Mouse (Mus musculus): Measurements from ENCODE around the gene Lpcat1. TPM values are rescaled to one million over a fixed set of nuclear protein-coding genes. Genes with fewer than 3 reads are reported as not detected.

The Lpcat1 gene
- polyA plus RNA-seq (2014; fragmentation: Nextera tagmentation; extraction: Ambion mirVana), result 77.3 and 95.0 TPM in 2 replicates

GRCm38 (mm10) chr13:73467034-73467420, at the start of gene Lpcat1:
Gene Lpcat1 (plus strand): TSS chr13:73467197.
- Histone ChIP-seq H3K4me3 (replicated peaks; ENCODE audit: low read length) (peak within 1 kb of the TSS; percentile 91), H3K4me2 (replicated peaks) (peak within 1 kb of the TSS; percentile 55), H3K4me1 (replicated peaks; ENCODE audit: control insufficient read depth, insufficient read depth, low read length) (peaks cover 18% of the 10 kb centered on the region), H3K27me3 (ENCODE audit: control insufficient read depth, insufficient read depth, low read length) (no peaks in the 10 kb centered on the region), H3K27ac (peak within 1 kb of the TSS; percentile 98), H3K36me3 (replicated peaks; ENCODE audit: control insufficient read depth, insufficient read depth) (no peaks in the 10 kb centered on the region), H3K9ac (peak within 1 kb of the TSS; percentile 97), H3K9me3 (ENCODE audit: control insufficient read depth, low read length) (no peaks in the 10 kb centered on the region)
- DNase-seq (ENCODE audit: low spot score) (peak; percentile 93), ATAC-seq (ENCODE audit: low FRiP score) (peak; percentile 96)
- under 1% methylated on average over 35 of the region's 35 CpGs for WGBS

GRCm38 (mm10) chr13:73417478-73418220, 49.3 kb upstream of the Lpcat1 start:
- DNase-seq (ENCODE audit: low spot score) (peak; percentile 24), ATAC-seq (ENCODE audit: low FRiP score) (no peak)
- H3K4me2 ChIP-seq (replicated peaks), result no peak overlapping the region
- H3K4me1 ChIP-seq (replicated peaks; ENCODE audit: control insufficient read depth, insufficient read depth, low read length), result peaks cover 8% of the 10 kb centered on the region
- H3K27ac ChIP-seq, result 0 out of 2 replicates have a peak overlapping the region, but pooled peaks have one; percentile 43
- H3K4me3 ChIP-seq (replicated peaks; ENCODE audit: low read length), result no peak overlapping the region
- no peak overlapping the region for H3K9ac ChIP-seq
- H3K9me3 ChIP-seq (ENCODE audit: control insufficient read depth, low read length), result no peaks in the 10 kb centered on the region
- H3K27me3 ChIP-seq (ENCODE audit: control insufficient read depth, insufficient read depth, low read length), result no peaks in the 10 kb centered on the region
- 28% methylated on average over 15 of the region's 15 CpGs for WGBS
- H3K36me3 ChIP-seq (replicated peaks; ENCODE audit: control insufficient read depth, insufficient read depth), result no peaks in the 10 kb centered on the region

- peaks cover 8% of the 10 kb centered on the region for H3K4me1 ChIP-seq (replicated peaks; ENCODE audit: control insufficient read depth, insufficient read depth, low read length)
- no peak overlapping the region for H3K4me3 ChIP-seq (replicated peaks; ENCODE audit: low read length)
- H3K4me2 ChIP-seq (replicated peaks), result no peak overlapping the region
- H3K27ac ChIP-seq, result peak overlapping the region; percentile 4; the same call in 1 of the 2 replicates
- WGBS, result 29% methylated on average over 12 of the region's 12 CpGs
- no peaks in the 10 kb centered on the region for H3K27me3 ChIP-seq (ENCODE audit: control insufficient read depth, insufficient read depth, low read length)
- peak; percentile 48; the same call in 1 of the 2 replicates for ATAC-seq (ENCODE audit: low FRiP score)
- H3K36me3 ChIP-seq (replicated peaks; ENCODE audit: control insufficient read depth, insufficient read depth), result no peaks in the 10 kb centered on the region
- H3K9ac ChIP-seq, result no peak overlapping the region
- DNase-seq (ENCODE audit: low spot score), result no peak
- H3K9me3 ChIP-seq (ENCODE audit: control insufficient read depth, low read length), result no peaks in the 10 kb centered on the region
Measured at GRCm38 (mm10) chr13:73418297-73418696, 48.7 kb upstream of the Lpcat1 start.

GRCm38 (mm10) chr13:73419244-73419643, 47.8 kb upstream of the Lpcat1 start:
- no peak for DNase-seq (ENCODE audit: low spot score)
- Histone ChIP-seq H3K4me3 (replicated peaks; ENCODE audit: low read length) (no peak overlapping the region), H3K36me3 (replicated peaks; ENCODE audit: control insufficient read depth, insufficient read depth) (no peaks in the 10 kb centered on the region), H3K9me3 (ENCODE audit: control insufficient read depth, low read length) (no peaks in the 10 kb centered on the region), H3K27me3 (ENCODE audit: control insufficient read depth, insufficient read depth, low read length) (no peaks in the 10 kb centered on the region), H3K9ac (no peak overlapping the region), H3K4me2 (replicated peaks) (no peak overlapping the region), H3K4me1 (replicated peaks; ENCODE audit: control insufficient read depth, insufficient read depth, low read length) (peaks cover 8% of the 10 kb centered on the region), H3K27ac (no peak overlapping the region)
- no peak for ATAC-seq (ENCODE audit: low FRiP score)
- 77% methylated on average over 5 of the region's 5 CpGs for WGBS

GRCm38 (mm10) chr13:73423043-73423442, 44.0 kb upstream of the Lpcat1 start:
- H3K27ac ChIP-seq, result no peak overlapping the region
- ATAC-seq (ENCODE audit: low FRiP score) (no peak), DNase-seq (ENCODE audit: low spot score) (no peak)
- peaks cover 4% of the 10 kb centered on the region; the same call in 1 of the 2 replicates for H3K4me1 ChIP-seq (replicated peaks; ENCODE audit: control insufficient read depth, insufficient read depth, low read length)
- peaks cover 5% of the 10 kb centered on the region; the same call in 1 of the 2 replicates for H3K27me3 ChIP-seq (ENCODE audit: control insufficient read depth, insufficient read depth, low read length)
- no peaks in the 10 kb centered on the region for H3K36me3 ChIP-seq (replicated peaks; ENCODE audit: control insufficient read depth, insufficient read depth)
- no peak overlapping the region for H3K9ac ChIP-seq
- no peaks in the 10 kb centered on the region for H3K9me3 ChIP-seq (ENCODE audit: control insufficient read depth, low read length)
- H3K4me2 ChIP-seq (replicated peaks), result no peak overlapping the region
- no peak overlapping the region for H3K4me3 ChIP-seq (replicated peaks; ENCODE audit: low read length)
- WGBS, result 63% methylated on average over 4 of the region's 4 CpGs

- 76% methylated on average over 6 of the region's 6 CpGs for WGBS
- no peaks in the 10 kb centered on the region for H3K4me1 ChIP-seq (replicated peaks; ENCODE audit: control insufficient read depth, insufficient read depth, low read length)
- ATAC-seq (ENCODE audit: low FRiP score) (no peak), DNase-seq (ENCODE audit: low spot score) (no peak)
- no peaks in the 10 kb centered on the region for H3K36me3 ChIP-seq (replicated peaks; ENCODE audit: control insufficient read depth, insufficient read depth)
- H3K9me3 ChIP-seq (ENCODE audit: control insufficient read depth, low read length), result no peaks in the 10 kb centered on the region
- no peak overlapping the region for H3K4me2 ChIP-seq (replicated peaks)
- H3K4me3 ChIP-seq (replicated peaks; ENCODE audit: low read length), result no peak overlapping the region
- H3K27me3 ChIP-seq (ENCODE audit: control insufficient read depth, insufficient read depth, low read length), result peaks cover 5% of the 10 kb centered on the region; the same call in 1 of the 2 replicates
- no peak overlapping the region for H3K27ac ChIP-seq
- no peak overlapping the region for H3K9ac ChIP-seq
Measured at GRCm38 (mm10) chr13:73425035-73425434, 42.0 kb upstream of the Lpcat1 start.

- ATAC-seq (ENCODE audit: low FRiP score) (peak; percentile 71; the same call in 1 of the 2 replicates), DNase-seq (ENCODE audit: low spot score) (peak; percentile 79)
- WGBS, result 9% methylated on average over 11 of the region's 11 CpGs
- Histone ChIP-seq H3K27ac (no peak overlapping the region), H3K27me3 (ENCODE audit: control insufficient read depth, insufficient read depth, low read length) (peaks cover 5% of the 10 kb centered on the region; the same call in 1 of the 2 replicates), H3K9me3 (ENCODE audit: control insufficient read depth, low read length) (no peaks in the 10 kb centered on the region), H3K36me3 (replicated peaks; ENCODE audit: control insufficient read depth, insufficient read depth) (no peaks in the 10 kb centered on the region), H3K4me3 (replicated peaks; ENCODE audit: low read length) (no peak overlapping the region), H3K4me2 (replicated peaks) (peak overlapping the region; percentile 39), H3K4me1 (replicated peaks; ENCODE audit: control insufficient read depth, insufficient read depth, low read length) (no peaks in the 10 kb centered on the region), H3K9ac (0 out of 2 replicates have a peak overlapping the region, but pooled peaks have one; percentile 34)
Measured at GRCm38 (mm10) chr13:73425839-73426490, 41.0 kb upstream of the Lpcat1 start.

- Histone ChIP-seq H3K4me1 (replicated peaks; ENCODE audit: control insufficient read depth, insufficient read depth, low read length) (no peaks in the 10 kb centered on the region), H3K4me3 (replicated peaks; ENCODE audit: low read length) (no peak overlapping the region), H3K9me3 (ENCODE audit: control insufficient read depth, low read length) (no peaks in the 10 kb centered on the region), H3K27me3 (ENCODE audit: control insufficient read depth, insufficient read depth, low read length) (peaks cover 5% of the 10 kb centered on the region; the same call in 1 of the 2 replicates), H3K4me2 (replicated peaks) (no peak overlapping the region), H3K36me3 (replicated peaks; ENCODE audit: control insufficient read depth, insufficient read depth) (no peaks in the 10 kb centered on the region), H3K27ac (no peak overlapping the region), H3K9ac (0 out of 2 replicates have a peak overlapping the region, but pooled peaks have one; percentile 34)
- ATAC-seq (ENCODE audit: low FRiP score) (no peak), DNase-seq (ENCODE audit: low spot score) (no peak)
- WGBS, result 77% methylated on average over 4 of the region's 4 CpGs
Measured at GRCm38 (mm10) chr13:73426587-73426986, 40.4 kb upstream of the Lpcat1 start.

- Histone ChIP-seq H3K27ac (no peak overlapping the region), H3K27me3 (ENCODE audit: control insufficient read depth, insufficient read depth, low read length) (peaks cover 5% of the 10 kb centered on the region; the same call in 1 of the 2 replicates), H3K4me3 (replicated peaks; ENCODE audit: low read length) (no peak overlapping the region), H3K4me1 (replicated peaks; ENCODE audit: control insufficient read depth, insufficient read depth, low read length) (no peaks in the 10 kb centered on the region), H3K9ac (no peak overlapping the region), H3K36me3 (replicated peaks; ENCODE audit: control insufficient read depth, insufficient read depth) (no peaks in the 10 kb centered on the region), H3K4me2 (replicated peaks) (no peak overlapping the region), H3K9me3 (ENCODE audit: control insufficient read depth, low read length) (no peaks in the 10 kb centered on the region)
- WGBS, result 78% methylated on average over 6 of the region's 6 CpGs
- DNase-seq (ENCODE audit: low spot score) (no peak), ATAC-seq (ENCODE audit: low FRiP score) (no peak)
Measured at GRCm38 (mm10) chr13:73429605-73430321, 37.2 kb upstream of the Lpcat1 start.
